Mouse (Mus musculus): ENCODE data around the gene 4933407L21Rik.

The 4933407L21Rik gene

DNA sequence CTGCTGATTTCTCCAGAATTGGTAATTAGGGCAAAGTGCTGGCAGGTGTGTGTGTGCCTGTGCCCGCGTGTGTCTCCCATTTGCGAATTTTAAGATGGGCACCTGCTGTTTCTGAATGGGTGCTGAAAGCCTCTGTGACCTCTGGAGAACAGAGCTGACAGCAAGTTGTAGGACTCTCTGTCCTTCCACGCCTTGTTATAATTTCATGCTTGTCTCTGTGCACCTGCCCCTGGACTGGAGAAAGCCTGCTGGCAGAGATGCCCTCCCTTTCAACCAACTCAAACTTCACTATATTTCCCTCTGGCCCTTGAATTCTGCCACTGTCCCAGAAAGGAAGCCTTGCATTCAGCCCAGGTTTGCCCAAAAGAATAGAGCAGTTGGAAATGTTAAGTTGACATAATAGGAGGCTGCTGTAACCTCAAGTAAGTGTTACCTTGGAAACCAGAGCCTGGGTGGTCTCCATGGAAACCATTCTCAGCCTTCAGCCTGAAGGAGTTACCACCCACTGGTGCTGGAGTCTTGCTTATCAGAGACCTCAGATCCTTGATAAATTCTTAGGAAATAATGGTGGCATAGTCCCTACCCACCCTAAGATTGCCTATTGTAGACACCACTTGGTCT lies 11.3 kb upstream of the 4933407L21Rik start:
- DNase-seq (ENCODE audit: low spot score in 2 of 2) = no peak

- no peak for DNase-seq (ENCODE audit: low spot score in 2 of 2)
These were observed 8.7 kb upstream of the 4933407L21Rik start for GRCm38 (mm10) chr1:85919621-85920020.

DNA sequence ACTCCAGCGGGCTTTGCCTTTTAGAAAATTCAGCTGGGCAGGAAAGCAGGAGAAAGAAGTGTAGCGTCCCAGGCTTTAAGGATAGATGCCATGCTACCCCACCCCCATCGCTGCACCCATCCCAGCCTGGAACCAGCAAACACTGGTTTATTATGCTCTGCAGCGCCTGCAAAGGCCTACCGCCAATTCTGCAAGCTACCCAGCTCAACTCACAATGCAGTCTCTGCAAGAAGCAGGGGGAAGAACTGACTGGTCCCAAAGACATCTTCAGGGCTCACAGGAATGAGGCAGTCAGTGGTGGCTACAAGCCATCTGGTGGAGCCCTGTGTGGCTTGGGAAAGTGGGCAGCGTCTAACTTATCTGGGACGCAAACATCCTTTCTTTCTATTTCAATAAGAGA lies 6.6 kb upstream of the 4933407L21Rik start:
- no peak for DNase-seq (ENCODE audit: low spot score in 2 of 2)

DNA sequence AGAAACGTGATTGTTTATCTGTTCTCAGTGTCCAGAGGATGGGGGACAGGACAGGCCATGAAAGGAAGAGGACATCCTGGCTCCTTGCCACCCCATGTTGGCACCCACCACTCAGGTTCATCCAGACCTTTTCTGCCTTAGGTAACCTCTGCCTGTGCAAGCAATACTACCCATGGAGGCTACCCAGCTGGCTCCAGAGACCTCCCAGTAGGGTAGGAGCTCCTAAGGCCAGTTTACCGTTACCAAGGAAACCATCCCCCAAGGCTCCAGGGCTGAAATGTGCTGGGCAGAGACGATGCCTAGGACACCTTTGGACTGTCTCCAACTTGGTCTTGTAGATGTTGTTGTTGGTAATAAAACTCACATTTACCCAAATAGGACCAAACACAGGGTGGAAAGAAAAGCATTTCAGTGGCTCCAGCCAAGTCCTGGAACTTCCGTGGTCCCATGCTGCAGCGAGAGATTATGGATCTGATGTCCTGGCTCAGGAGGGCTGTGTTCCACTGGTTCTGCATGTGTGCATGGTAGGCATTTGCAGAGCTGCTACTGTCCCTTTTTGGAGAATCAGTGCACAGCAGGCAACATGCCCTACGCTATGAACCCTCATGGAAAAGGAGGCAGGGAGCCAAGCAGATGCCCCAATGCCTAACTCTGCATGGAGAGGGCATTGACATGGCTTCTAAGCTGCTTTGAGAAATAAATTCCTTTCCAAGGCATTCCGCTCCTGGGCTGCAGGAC lies 6.0 kb upstream of the 4933407L21Rik start:
- DNase-seq (ENCODE audit: low spot score in 2 of 2) = no peak

DNA sequence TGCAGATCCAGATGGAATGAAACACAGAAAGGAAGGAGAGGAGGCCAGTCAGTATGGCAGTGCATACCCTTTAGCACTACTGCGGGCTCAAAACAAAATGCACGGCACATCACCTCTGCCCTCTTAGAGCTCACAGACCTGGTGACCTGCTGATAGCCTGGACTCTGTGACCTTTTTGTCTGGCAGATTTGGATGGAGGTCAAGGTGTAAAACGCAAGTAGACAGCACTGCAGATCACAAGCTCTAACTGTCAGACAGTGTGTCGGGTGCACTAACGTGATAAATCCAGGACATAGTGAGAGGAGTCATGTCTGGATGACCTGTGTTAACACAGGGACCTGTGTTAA lies 5.4 kb upstream of the 4933407L21Rik start:
- DNase-seq (ENCODE audit: low spot score in 2 of 2) = no peak

- DNase-seq (ENCODE audit: low spot score in 2 of 2) = no peak
These were observed 3.1 kb upstream of the 4933407L21Rik start for GRCm38 (mm10) chr1:85925183-85925582.

- DNase-seq (ENCODE audit: low spot score in 2 of 2) = no peak
These were observed 394 bp downstream of the 4933407L21Rik start for GRCm38 (mm10) chr1:85928688-85929065.

GRCm38 (mm10) chr1:85929406-85929805 lies 1.1 kb downstream of the 4933407L21Rik start:
- no peak for DNase-seq (ENCODE audit: low spot score in 2 of 2)

DNA sequence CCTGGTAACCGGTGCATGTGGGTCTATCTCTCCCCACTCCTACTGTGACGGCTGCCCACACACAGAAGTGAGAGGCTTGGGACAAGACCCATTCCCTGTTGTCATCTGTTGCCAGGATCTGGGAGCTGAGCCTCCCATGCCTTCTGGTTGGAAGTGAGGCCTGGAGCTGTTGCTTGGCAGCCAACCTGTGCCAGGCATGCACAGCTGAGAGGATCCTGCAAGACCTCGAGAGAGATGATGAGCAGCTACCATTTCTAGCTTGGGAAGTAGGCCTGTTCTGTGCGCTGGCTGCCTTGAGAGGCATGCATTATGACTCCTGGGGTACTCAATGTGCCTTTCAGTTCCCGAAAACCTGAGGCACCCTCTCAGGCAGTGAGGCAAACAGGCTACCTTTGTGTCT lies 2.9 kb downstream of the 4933407L21Rik start:
- no peak for DNase-seq (ENCODE audit: low spot score in 2 of 2)

GRCm38 (mm10) chr1:85933226-85933625 lies 4.9 kb downstream of the 4933407L21Rik start:
- no peak for DNase-seq (ENCODE audit: low spot score in 2 of 2)

DNA sequence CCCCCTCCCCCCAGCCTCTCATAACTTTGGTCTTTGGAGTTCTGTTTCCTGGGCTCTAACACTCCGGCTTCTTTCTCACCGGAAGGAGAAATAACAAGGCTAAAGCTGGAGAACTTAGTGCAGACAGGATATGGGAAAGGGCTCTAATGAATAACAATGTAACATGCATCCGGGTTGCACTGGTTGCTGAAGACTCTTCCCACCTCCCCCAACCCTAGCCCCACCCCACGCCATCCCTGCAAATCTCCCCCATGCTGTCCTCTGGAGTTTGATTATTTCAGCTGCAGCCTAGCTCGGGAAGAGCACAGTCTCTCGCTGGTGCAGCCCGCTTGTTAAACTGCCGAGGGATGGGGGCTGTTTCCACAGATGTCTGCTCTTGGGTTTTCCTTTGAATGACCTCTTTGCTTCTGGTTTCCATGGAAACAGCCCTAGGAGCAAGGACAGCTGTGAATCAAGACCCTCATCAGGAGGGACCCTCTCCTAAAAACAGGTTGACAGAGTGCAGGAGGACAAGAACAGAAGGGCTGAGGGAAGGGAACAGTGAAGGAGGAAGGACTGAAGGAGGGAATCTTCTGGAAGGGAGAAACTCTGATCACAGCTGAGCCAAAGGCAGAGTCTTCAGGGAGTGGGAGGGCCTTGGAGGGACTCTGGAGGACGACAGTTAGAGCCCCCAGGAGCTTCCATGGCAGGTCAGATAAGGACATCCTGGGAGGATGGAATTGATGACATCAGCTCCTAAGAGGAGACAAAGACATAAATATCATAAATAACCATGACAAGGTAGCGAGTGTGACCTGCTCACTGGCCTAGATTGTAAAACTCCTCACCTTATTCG lies 5.6 kb downstream of the 4933407L21Rik start:
- DNase-seq (ENCODE audit: low spot score in 2 of 2) = no peak

GRCm38 (mm10) chr1:85934560-85934959 lies 6.3 kb downstream of the 4933407L21Rik start:
- DNase-seq (ENCODE audit: low spot score in 2 of 2) = no peak

GRCm38 (mm10) chr1:85935148-85935852 lies 7.0 kb downstream of the 4933407L21Rik start:
- no peak for DNase-seq (ENCODE audit: low spot score in 2 of 2)

DNA sequence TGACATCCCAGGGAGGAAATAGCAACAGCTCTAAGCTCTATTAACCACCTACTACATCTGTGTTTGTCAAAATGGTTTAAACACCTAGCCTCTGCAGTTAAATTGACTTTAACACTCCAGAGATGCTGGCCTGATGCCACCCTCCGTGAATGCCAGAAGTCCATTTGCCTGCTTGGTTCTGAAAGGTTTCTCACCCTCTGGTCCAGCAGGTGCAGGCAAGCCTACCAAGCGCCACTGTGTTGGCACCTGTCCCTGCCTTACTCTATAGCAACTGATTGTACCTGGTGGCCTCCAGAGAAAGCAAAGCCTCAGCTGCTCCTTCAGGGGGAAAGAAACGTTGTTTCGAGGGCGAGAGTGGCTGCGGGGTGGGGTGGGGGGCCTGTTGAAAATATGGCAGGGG lies 8.0 kb downstream of the 4933407L21Rik start:
- no peak for DNase-seq (ENCODE audit: low spot score in 2 of 2)

DNA sequence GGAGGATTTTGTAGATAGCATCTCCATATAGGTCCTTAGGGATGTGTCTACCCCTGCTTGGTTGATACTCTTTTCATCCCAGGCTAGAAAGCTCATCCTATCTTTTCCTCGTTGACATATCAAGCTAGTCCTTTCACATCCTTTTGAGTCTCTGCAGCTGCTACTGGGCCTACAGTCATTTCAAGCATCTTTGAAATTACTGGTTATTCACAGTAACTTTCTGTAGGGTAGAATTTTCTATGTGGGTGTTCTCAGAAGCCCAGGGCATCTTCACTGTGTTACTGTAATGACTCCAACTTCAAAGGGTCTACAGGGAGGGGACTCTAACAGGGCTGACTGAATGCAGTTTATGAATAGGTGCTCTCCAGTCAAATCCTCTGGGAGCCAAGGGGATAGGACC lies 9.0 kb downstream of the 4933407L21Rik start:
- no peak for DNase-seq (ENCODE audit: low spot score in 2 of 2)

GRCm38 (mm10) chr1:85942318-85942717 lies 14.0 kb downstream of the 4933407L21Rik start:
- DNase-seq (ENCODE audit: low spot score in 2 of 2) = no peak

GRCm38 (mm10) chr1:85949085-85949684 lies 20.9 kb downstream of the 4933407L21Rik start:
- DNase-seq (ENCODE audit: low spot score in 2 of 2) = no peak

DNA sequence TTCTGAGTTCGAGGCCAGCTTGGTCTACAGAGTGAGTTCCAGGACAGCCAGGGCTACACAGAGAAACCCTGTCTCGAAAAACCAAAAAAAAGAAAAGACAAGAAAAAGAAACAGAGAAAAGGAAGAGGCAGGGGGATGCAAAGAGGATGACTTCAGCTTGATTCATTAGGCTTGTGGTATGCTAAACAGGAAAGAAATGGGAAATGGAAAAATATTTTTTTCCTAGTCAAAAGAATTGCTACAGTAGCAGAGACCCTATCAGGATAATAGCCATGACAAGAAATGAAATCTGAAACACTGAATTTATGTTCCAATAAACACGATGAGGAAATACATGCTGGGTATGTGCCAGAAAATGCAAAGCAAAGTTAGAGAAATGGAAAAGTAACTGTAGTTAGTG lies 26.9 kb downstream of the 4933407L21Rik start:
- no peak for DNase-seq (ENCODE audit: low spot score in 2 of 2)

DNA sequence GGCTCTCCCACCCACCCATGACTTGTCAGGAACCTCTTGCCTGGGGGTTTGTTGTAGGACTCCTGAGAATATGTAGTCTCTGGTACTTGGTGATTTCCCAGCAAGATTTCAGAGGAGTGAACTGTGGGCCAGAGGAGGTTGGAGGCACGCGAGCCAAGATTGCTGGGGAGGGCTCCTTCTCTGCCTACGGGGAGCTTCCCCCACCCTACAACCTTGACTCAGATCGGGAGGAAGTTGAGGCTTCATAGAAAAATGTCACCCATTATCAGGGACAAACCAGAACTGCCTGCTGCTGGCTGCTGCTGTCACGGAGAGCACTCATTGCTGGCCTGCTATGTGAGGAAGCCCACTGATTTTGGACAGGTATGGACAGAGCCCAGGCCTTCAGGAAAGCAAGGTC lies 29.0 kb downstream of the 4933407L21Rik start:
- no peak for DNase-seq (ENCODE audit: low spot score in 2 of 2)

DNA sequence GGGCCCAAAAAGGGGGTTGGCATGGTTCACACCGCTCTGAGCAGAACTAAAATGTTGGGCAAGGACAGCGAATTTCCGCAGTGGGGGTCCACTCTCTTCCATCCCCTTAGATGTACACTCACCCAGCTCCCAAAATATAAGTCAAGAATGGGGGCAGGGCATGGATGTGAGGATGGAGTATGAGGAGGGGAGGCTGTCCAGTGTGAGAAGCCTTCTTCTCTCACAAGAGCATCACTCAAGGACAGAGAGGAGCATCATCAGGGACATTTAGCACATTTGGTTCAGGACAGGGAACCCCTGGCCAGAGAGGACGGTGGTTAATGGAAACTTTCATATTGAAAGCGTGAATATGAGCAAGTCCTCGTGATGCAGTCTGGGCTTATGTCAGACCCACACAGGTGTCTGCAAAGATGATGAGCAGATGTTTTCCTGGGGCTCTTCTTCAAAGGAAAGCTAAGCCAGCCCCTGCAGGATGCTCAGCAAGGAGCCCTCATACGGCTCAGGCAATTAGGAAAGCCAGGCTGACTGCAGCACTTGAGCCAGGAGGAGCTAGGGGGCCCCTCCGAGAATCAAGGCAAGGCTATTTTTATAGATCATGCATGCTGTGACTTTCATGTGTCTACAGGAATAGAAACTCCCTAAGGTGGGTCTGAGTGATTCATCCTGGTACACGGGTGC lies 29.8 kb downstream of the 4933407L21Rik start:
- DNase-seq (ENCODE audit: low spot score in 2 of 2) = no peak
